14 mouse cellular contexts compared by ENCODE assay signal in the genomic region with DNA sequence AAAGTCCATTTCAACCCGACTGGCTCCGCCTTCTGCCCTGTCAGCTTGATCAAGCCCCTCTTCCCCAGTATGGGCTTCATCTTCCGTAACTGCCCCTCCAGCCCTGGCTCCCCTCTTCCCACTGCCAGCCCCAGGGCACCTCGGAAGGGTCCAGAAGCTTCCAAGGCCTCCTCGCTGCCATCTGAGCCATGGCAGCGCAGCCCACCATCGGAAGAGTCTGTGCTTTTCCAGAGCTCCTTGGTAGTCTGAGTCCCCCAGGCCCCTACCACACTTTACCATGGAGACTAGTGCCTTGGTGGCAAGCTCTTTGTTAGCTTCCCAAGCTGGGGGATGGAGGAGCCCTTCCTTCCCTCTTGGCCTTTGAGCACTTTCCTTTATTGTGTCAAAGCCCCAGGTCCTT.
"Had no signal": no experiment of that assay in that cellular context is flagged by ENCODE, and none has a peak within 500 bp of the region (broad histone marks: within the 10 kb centered on the region; RNA-seq: fewer than 3 reads in every experiment).

No protein-coding gene starts in this region.

- DNase-seq: lung, postnatal 14 days; right cerebral cortex, postnatal 14 days; thymus, adult 2 months; thymus, postnatal 25 days; thymus, postnatal 4 days had no signal

- H3K36me3 ChIP-seq: midbrain, embryonic 15.5 days had no signal

- H3K27me3 ChIP-seq: lung, embryonic 15.5 days; midbrain, embryonic 13.5 days; midbrain, embryonic 15.5 days; neural tube, embryonic 12.5 days; stomach, embryonic 15.5 days had no signal

- H3K27ac ChIP-seq: lung, embryonic 15.5 days; macrophage; midbrain, embryonic 13.5 days; midbrain, embryonic 15.5 days; neural tube, embryonic 12.5 days; stomach, embryonic 15.5 days; stomach, postnatal 0 days had no signal

- H3K9me3 ChIP-seq: lung, embryonic 15.5 days; megakaryocyte, embryonic 14.5 days; midbrain, embryonic 13.5 days; midbrain, embryonic 15.5 days; neural tube, embryonic 12.5 days; stomach, embryonic 15.5 days had no signal

- H3K9ac ChIP-seq: lung, embryonic 15.5 days; midbrain, embryonic 13.5 days; midbrain, embryonic 15.5 days; neural tube, embryonic 12.5 days; stomach, embryonic 15.5 days had no signal

- H3K4me2 ChIP-seq: lung, embryonic 15.5 days; midbrain, embryonic 11.5 days; midbrain, embryonic 13.5 days; midbrain, embryonic 15.5 days; neural tube, embryonic 12.5 days; stomach, embryonic 15.5 days had no signal

- H3K4me3 ChIP-seq: lung, embryonic 15.5 days; megakaryocyte, embryonic 14.5 days; midbrain, embryonic 13.5 days; midbrain, embryonic 15.5 days; neural tube, embryonic 12.5 days; stomach, embryonic 15.5 days had no signal

- ATAC-seq: midbrain, embryonic 13.5 days; midbrain, embryonic 15.5 days had no signal
